Mouse (Mus musculus) embryonic facial prominence, embryonic 15.5 days (tissue): ENCODE measurements around the gene Pctp. TPM values are rescaled to one million over a fixed set of nuclear protein-coding genes. Genes with fewer than 3 reads are reported as not detected.

Source experiments
- ATAC-seq: fragments of 200-750 bp; cut with Nextera tagmentation; 2 replicates; pipeline ENCODE4 v1.8.0; 2017; ENCODE audit warnings: low read depth, moderate TSS enrichment; ENCODE audit not compliant: insufficient number of reproducible peaks, low FRiP score, low TSS enrichment
- H3K27ac ChIP-seq: fragments of 300-500 bp; sonication (generic); replicated peaks from 2 replicates; pipeline ENCODE4 v1.5.1; 2015; ENCODE audit warnings: mild to moderate bottlenecking, inconsistent platforms
- H3K27me3 ChIP-seq: fragments of 300-500 bp; sonication (generic); 2 replicates; pipeline ENCODE4 v1.6.1; 2015; ENCODE audit warnings: inconsistent platforms
- H3K36me3 ChIP-seq: fragments of 300-500 bp; sonication (generic); 2 replicates; pipeline ENCODE4 v1.6.1; 2015; ENCODE audit warnings: mild to moderate bottlenecking, inconsistent platforms
- H3K4me1 ChIP-seq: fragments of 300-500 bp; sonication (generic); 2 replicates; pipeline ENCODE4 v1.6.1; 2015; ENCODE audit warnings: inconsistent platforms
- H3K4me2 ChIP-seq: fragments of 300-500 bp; sonication (generic); replicated peaks from 2 replicates; pipeline ENCODE4 v1.6.1; 2015; ENCODE audit warnings: mild to moderate bottlenecking, inconsistent platforms
- H3K4me3 ChIP-seq: fragments of 300-500 bp; sonication (generic); replicated peaks from 2 replicates; pipeline ENCODE4 v1.5.1; 2015; ENCODE audit warnings: mild to moderate bottlenecking, inconsistent platforms
- H3K9ac ChIP-seq: fragments of 300-500 bp; sonication (generic); 2 replicates; pipeline ENCODE4 v1.6.1; 2015; ENCODE audit warnings: inconsistent platforms
- H3K9me3 ChIP-seq: fragments of 300-500 bp; sonication (generic); replicated peaks from 2 replicates; pipeline ENCODE4 v1.6.1; 2016; ENCODE audit warnings: inconsistent platforms
- WGBS: fragments of 180-500 bp; shearing (Covaris S2); methylation state at CpG from one replicate; pipeline ENCODE4 v1.1.7; 2015; 5-methylcytosine and 5-hydroxymethylcytosine counted together
- polyA plus RNA-seq: library from polyadenylated mRNA; unstranded; fragments of >200 nt; fragmentation: Nextera tagmentation; extraction: Ambion mirVana; gene quantifications from 2 replicates; pipeline ENCODE4 v1.2.1, GENCODE M21; 2015

The Pctp gene
- polyA plus RNA-seq, 1 experiment from 2014 or later = 4.7 TPM

DNA sequence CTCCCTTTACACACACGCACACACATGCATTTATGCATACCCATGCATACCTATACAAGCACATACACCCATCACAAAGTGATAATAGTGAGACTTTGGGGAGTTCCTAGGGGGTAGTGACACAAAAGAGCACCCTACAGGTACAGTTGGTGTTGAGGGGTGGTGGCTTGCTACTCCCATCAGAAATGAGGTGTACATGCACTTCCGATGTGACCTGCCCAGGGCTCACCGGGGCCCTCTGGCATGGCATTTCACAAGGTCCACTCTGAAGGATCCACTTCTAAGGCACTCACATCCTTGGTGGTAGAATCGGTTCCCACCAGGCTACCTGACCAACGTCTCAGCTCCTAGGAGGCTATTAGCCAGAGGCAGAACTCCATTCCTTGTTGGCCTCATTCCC is 26.3 kb downstream of the Pctp start:
- no peak for ATAC-seq
- H3K36me3 ChIP-seq = no peaks in the 10 kb centered on the region
- H3K9ac ChIP-seq = no peak overlapping the region
- H3K4me1 ChIP-seq = peaks cover 11% of the 10 kb centered on the region
- H3K27me3 ChIP-seq = no peaks in the 10 kb centered on the region
- no peak overlapping the region for H3K27ac ChIP-seq
- H3K9me3 ChIP-seq = no peaks in the 10 kb centered on the region
- no peak overlapping the region for H3K4me2 ChIP-seq
- H3K4me3 ChIP-seq = no peak overlapping the region
- WGBS = 88% methylated on average over 5 of the region's 5 CpGs

DNA sequence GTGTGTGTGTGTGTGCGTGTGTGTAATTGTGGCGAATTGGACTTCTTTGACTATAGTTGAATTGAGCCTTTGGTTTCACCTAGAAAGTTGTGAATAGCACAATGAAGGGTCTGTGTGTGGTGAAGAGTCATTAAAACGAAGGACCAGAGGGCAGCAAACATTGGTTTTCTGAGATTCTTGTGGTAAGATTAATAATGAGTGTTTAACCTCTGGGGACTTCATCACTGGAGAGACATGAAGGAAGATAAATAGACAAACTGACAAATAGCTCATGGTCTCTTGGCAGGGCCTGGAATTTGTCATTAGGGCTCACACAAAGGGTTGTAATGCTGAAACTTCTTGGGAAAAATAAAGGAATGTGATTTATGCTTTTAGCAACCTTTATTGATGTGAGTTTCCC is 31.4 kb downstream of the Pctp start:
- H3K9ac ChIP-seq = no peak overlapping the region
- no peaks in the 10 kb centered on the region for H3K27me3 ChIP-seq
- H3K4me1 ChIP-seq = no peaks in the 10 kb centered on the region
- H3K4me2 ChIP-seq = no peak overlapping the region
- ATAC-seq = no peak
- H3K27ac ChIP-seq = no peak overlapping the region
- H3K9me3 ChIP-seq = no peaks in the 10 kb centered on the region
- 66% methylated on average over 3 of the region's 3 CpGs for WGBS
- H3K36me3 ChIP-seq = no peaks in the 10 kb centered on the region
- H3K4me3 ChIP-seq = no peak overlapping the region

DNA sequence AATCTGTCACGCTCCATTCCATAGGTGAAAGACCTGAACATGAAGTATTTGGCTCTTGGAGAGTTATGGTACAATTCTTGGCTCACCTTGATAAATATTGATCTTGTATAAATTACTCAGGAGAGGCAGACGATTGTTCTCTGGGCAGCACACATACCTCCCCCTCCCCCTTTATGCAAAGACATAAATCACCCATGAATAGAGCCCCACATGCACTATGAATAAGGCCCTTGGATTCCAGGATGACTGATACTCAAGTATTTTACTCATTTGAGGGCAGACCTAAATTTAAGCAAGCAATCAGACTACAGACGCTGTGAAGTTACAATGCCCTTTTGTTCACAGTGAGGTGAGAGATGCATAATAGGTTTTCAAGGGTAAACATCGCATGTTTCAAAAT is 32.0 kb downstream of the Pctp start:
- no peaks in the 10 kb centered on the region for H3K27me3 ChIP-seq
- H3K9me3 ChIP-seq = no peaks in the 10 kb centered on the region
- ATAC-seq = no peak
- WGBS = 65% methylated on average over 4 of the region's 4 CpGs
- no peak overlapping the region for H3K4me2 ChIP-seq
- H3K9ac ChIP-seq = no peak overlapping the region
- H3K36me3 ChIP-seq = no peaks in the 10 kb centered on the region
- H3K27ac ChIP-seq = no peak overlapping the region
- no peak overlapping the region for H3K4me3 ChIP-seq
- H3K4me1 ChIP-seq = no peaks in the 10 kb centered on the region

DNA sequence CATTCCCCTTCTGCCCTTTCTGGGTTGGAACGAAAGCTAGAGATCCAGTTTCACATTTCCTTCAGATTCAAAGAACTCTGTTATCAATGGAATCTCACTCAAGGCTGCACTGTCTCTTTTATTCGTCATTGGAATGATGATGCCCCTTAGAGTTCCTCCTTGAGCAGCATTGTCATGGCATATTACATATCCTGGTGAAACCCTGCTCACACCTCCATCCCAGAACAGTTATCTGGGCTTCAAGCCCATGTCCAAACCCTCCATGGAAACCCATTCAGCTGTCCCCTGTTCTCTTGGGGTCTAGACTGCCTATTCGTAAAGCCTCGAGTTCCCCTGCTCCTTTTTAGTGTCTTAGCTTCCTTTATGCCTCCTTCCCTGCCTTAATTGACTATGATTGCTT is 33.6 kb downstream of the Pctp start:
- Histone ChIP-seq H3K36me3 (no peaks in the 10 kb centered on the region), H3K27ac (no peak overlapping the region), H3K9ac (no peak overlapping the region), H3K4me2 (no peak overlapping the region), H3K4me3 (no peak overlapping the region), H3K27me3 (no peaks in the 10 kb centered on the region), H3K9me3 (no peaks in the 10 kb centered on the region), H3K4me1 (no peaks in the 10 kb centered on the region)
- WGBS = 60% methylated on average over 4 of the region's 4 CpGs
- ATAC-seq = no peak

DNA sequence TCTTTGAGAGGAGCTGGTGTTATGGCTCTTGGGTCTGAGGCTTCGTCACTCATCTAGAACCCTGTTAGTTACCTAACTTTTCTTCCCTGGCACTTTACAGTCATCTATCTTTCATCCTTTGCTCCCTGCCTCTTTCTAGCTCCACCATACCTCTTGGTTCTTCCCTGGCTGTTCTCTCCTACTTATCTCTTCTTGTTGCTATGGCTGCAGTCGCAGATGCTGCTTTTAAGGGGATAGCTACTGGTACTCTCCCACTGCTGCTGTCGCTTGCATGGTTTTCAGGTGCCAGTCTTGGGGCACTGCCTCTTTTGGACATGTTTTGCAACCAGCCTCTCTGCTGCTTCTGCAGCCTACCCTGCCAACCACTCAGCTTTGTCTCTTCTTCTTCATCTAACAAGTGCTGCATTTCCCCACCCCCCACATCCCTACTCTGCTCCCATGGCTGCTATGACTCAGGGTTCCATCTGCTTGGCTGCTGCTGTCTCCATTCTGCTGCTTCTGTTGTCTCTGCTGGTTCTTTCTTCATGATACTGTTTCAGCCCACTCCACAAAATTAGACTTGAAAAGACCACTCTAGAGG is 51.9 kb downstream of the Pctp start:
- WGBS = 89% methylated on average over 3 of the region's 3 CpGs
- Histone ChIP-seq H3K4me3 (no peak overlapping the region), H3K27me3 (no peaks in the 10 kb centered on the region), H3K36me3 (no peaks in the 10 kb centered on the region), H3K9me3 (no peaks in the 10 kb centered on the region), H3K4me2 (no peak overlapping the region), H3K4me1 (no peaks in the 10 kb centered on the region), H3K9ac (no peak overlapping the region), H3K27ac (no peak overlapping the region)
- no peak for ATAC-seq

DNA sequence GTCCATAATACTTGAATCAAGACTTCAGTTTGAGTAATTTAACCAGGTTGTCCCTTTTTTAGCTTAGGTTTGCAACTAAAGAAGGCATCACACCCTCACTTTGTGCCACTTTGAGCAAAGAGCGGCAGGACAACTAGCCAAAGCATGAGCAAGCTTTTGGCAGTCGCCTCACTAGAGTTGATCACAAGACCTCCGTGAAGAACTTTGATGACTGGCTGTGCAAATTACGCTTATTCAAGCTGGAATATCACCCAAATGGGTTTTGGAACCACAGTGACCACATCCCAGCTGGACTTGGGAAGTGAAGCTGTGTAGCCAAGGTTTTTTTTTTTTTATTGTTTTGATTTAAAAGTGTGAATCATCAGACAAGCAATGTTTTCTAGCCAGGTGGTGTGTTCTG is 54.9 kb downstream of the Pctp start:
- no peaks in the 10 kb centered on the region for H3K9me3 ChIP-seq
- H3K4me3 ChIP-seq = no peak overlapping the region
- no peaks in the 10 kb centered on the region for H3K4me1 ChIP-seq
- no peak overlapping the region for H3K27ac ChIP-seq
- no peak overlapping the region for H3K9ac ChIP-seq
- no peak overlapping the region for H3K4me2 ChIP-seq
- no peaks in the 10 kb centered on the region for H3K36me3 ChIP-seq
- ATAC-seq = no peak
- H3K27me3 ChIP-seq = no peaks in the 10 kb centered on the region
- 85% methylated on average over 4 of the region's 4 CpGs for WGBS

DNA sequence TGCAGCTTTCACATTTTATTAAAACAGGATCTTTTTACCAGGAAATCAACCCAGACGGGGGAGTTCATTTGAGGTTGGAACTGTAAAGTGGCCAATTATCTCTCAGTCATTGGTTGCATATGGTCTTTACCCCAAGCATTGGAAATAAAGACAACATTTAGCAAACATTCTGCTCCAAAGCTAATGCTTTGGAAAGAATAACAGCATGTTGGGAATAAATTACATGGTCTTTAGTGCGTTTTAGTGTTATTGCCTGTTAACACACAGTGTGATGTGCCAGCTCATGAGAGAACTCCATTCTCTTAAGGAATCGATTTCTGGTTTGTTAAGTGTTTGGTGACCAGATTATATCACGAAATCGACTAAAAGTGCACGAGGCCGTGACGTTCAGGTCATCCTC is 57.5 kb downstream of the Pctp start:
- Histone ChIP-seq H3K4me3 (no peak overlapping the region), H3K4me1 (no peaks in the 10 kb centered on the region), H3K36me3 (no peaks in the 10 kb centered on the region), H3K9me3 (no peaks in the 10 kb centered on the region), H3K9ac (no peak overlapping the region), H3K27me3 (no peaks in the 10 kb centered on the region), H3K27ac (no peak overlapping the region), H3K4me2 (no peak overlapping the region)
- 62% methylated on average over 8 of the region's 8 CpGs for WGBS
- ATAC-seq = no peak

DNA sequence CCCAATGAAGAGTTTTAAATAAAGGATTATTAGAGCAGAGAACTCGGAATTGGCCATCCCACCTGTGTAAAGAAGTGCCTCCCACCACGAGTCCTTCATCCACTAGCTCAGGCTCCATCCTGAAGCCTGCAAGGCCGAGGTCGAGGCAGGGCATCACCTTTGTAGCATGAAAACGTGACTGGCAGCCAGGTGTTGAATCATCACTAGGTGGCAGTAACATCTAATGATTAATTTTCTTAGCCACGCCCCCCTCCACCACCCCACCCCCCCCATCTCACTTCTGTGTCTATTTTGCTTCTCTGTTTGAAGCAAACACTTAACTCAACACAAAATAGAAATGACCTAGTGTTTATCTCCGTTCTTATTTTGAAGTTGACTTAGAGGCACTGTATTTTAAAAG is 65.5 kb downstream of the Pctp start:
- ATAC-seq = no peak
- no peak overlapping the region for H3K9ac ChIP-seq
- H3K4me1 ChIP-seq = no peaks in the 10 kb centered on the region
- H3K27me3 ChIP-seq = no peaks in the 10 kb centered on the region
- 47% methylated on average over 7 of the region's 7 CpGs for WGBS
- no peaks in the 10 kb centered on the region for H3K36me3 ChIP-seq
- H3K4me2 ChIP-seq = no peak overlapping the region
- H3K9me3 ChIP-seq = no peaks in the 10 kb centered on the region
- no peak overlapping the region for H3K4me3 ChIP-seq
- H3K27ac ChIP-seq = no peak overlapping the region

Other genes starting within 250 kb of the Pctp start
- 0.93 and 1.8 TPM in 2 replicates for gene Ankfn1, start 225.2 kb downstream of the Pctp start, polyA plus RNA-seq
- 27.4 and 30.6 TPM in 2 replicates for gene Tmem100, start 27.5 kb upstream of the Pctp start, polyA plus RNA-seq
- 9.0 TPM in 2 replicates for gene Gm45716, start 184.8 kb upstream of the Pctp start, polyA plus RNA-seq
- 41.6 and 42.0 TPM in 2 replicates for gene Mmd, start 246.6 kb upstream of the Pctp start, polyA plus RNA-seq